In the genomic region with DNA sequence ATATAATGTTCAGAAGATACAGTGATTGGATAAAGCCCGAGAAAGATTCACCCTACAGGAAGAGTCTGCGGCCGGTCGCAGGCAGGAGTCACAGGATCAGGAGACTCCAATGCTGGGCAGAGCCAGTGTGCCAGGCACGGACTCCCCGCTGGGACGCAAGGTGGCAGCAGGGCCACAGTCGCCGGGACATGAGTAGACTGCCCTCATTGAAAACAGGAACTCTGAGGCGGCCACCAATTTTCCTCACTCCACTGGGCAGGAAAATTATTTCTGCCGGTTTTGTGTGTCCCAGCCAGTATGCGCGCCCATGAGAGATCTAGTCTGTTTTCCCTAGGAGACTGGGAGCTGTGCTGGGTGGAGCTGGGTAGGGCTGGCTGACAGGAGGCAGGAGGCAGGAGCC, we compare ENCODE assay signal across 16 mouse cellular contexts. TPM values are rescaled to one million over a fixed set of nuclear protein-coding genes. Genes with fewer than 3 reads are reported as not detected.
DNase-seq lines count a peak whose midpoint lies in the region; ATAC-seq and TF ChIP-seq lines count a peak whose summit lies in the region.
"Had no signal": no experiment of that assay in that cellular context is flagged by ENCODE, and none has a peak within 500 bp of the region (broad histone marks: within the 10 kb centered on the region; RNA-seq: fewer than 3 reads in every experiment).

No protein-coding gene starts in this region.

- H3K4me3 ChIP-seq in lung, adult 2 months (replicated peaks; ENCODE audit: extremely low read depth, low read depth, low read length) = no peak overlapping the region
- peak overlapping the region; percentile 37; the same call in 1 of the 2 replicates for H3K4me3 ChIP-seq in spleen, adult 2 months (ENCODE audit: extremely low read depth, insufficient read depth, insufficient read length)
- H3K4me3 ChIP-seq: embryonic facial prominence, embryonic 13.5 days; hindbrain, embryonic 15.5 days had no signal

- no peak for TF ChIP-seq POLR2A in lung, adult 2 months (IDR thresholded peaks at IDR 0.05; ENCODE audit: borderline replicate concordance, extremely low read depth, low read depth, low read length)
- no peak for TF ChIP-seq POLR2A in spleen, adult 2 months (IDR thresholded peaks at IDR 0.05; ENCODE audit: low read depth, low read length)

- peak overlapping the region; percentile 95 for H3K27ac ChIP-seq in spleen, adult 2 months (ENCODE audit: insufficient read depth, low read length)
- H3K27ac ChIP-seq: embryonic facial prominence, embryonic 13.5 days; hindbrain, embryonic 15.5 days; stomach, postnatal 0 days had no signal

- no peaks in the 10 kb centered on the region for H3K36me3 ChIP-seq in spleen, adult 2 months (ENCODE audit: control insufficient read depth, insufficient read depth, low read length)
- H3K36me3 ChIP-seq: embryonic facial prominence, embryonic 13.5 days; hindbrain, embryonic 15.5 days had no signal

- TF ChIP-seq CTCF in lung, adult 2 months (IDR thresholded peaks at IDR 0.05; ENCODE audit: insufficient read depth, low read length) = no peak
- TF ChIP-seq CTCF in spleen, adult 2 months (IDR thresholded peaks at IDR 0.05; ENCODE audit: extremely low read depth, insufficient read depth, insufficient read length, insufficient replicate concordance) = peak; percentile 64; the same call in 1 of the 2 replicates

- no peaks in the 10 kb centered on the region for H3K27me3 ChIP-seq in spleen, adult 2 months (ENCODE audit: control insufficient read depth, insufficient read depth, low read length)
- H3K27me3 ChIP-seq: hindbrain, embryonic 15.5 days had no signal

- ATAC-seq in hematopoietic stem cell, adult 5-6 weeks (replicated peaks in 1 of 2; ENCODE audit: insufficient read depth in 1 of 2, low FRiP score in 2 of 2, low TSS enrichment in 1 of 2, low read depth in 1 of 2, poor library complexity in 2 of 2, severe bottlenecking in 2 of 2) = peak; percentile 51 to 62
- ATAC-seq: forebrain, embryonic 16.5 days had no signal

- DNase-seq in lung, postnatal 4 days = peak; percentile 15 to 21
- no peak for DNase-seq in lung, adult 2 months
- DNase-seq in cerebellum, adult 18-20 months = peak; percentile 79 to 84
- peak; percentile 47 to 82 for DNase-seq in spleen, adult 2 months (ENCODE audit: low read depth in 1 of 2, low spot score in 2 of 2)
- DNase-seq in gastrocnemius, adult 8-10 months (ENCODE audit: low spot score in 2 of 2) = no peak
- DNase-seq in right cerebral cortex, adult 18-20 months = no peak
- DNase-seq in right cerebral cortex, postnatal 4 days = no peak
- DNase-seq: heart, adult 18-20 months; layer of hippocampus, postnatal 36 days had no signal

- no peaks in the 10 kb centered on the region for H3K4me1 ChIP-seq in lung, adult 2 months (ENCODE audit: control insufficient read depth, insufficient read depth, low read length)
- H3K4me1 ChIP-seq in spleen, adult 2 months (ENCODE audit: control insufficient read depth, insufficient read depth, insufficient read length) = peaks cover 35% of the 10 kb centered on the region; the same call in 1 of the 2 replicates

- WGBS in lung, adult 2 months = 84% methylated on average over 13 of the region's 13 CpGs
- 42% methylated on average over 13 of the region's 13 CpGs for WGBS in spleen, adult 2 months

RNA-seq across cellular contexts. Expression of gene Begain, which starts 3.2 kb away (rescaled TPM):
- 7.1 and 8.3 TPM in 2 replicates for polyA plus RNA-seq in lung, adult 2 months (2012; rRNA removed)
- 0.63 and 0.89 TPM in 2 replicates for total RNA-seq in hematopoietic stem cell, adult 5-6 weeks (2017)
- 3.1 and 4.8 TPM in 2 replicates for polyA plus RNA-seq in spleen, adult 2 months (2012; rRNA removed)
- total RNA-seq in gastrocnemius, adult 8-10 months (2022) = under 1 TPM in 2 of 4 experiments, not detected in 2; 0.13 to 0.31 TPM
- total RNA-seq: liver, adult 2 months; megakaryocyte, adult 5-6 weeks had no signal
- polyA plus RNA-seq: liver, adult 2 months had no signal

Comparison
In these comparisons a context has a peak if more than half of its experiments do, and no peak if none do; other contexts are left out.
1. DNase-seq: peak in lung, postnatal 4 days (2 of 2), cerebellum, adult 18-20 months (2 of 2) and spleen, adult 2 months (2 of 2); none in lung, adult 2 months (single experiment), gastrocnemius, adult 8-10 months (0 of 2), right cerebral cortex, adult 18-20 months (single experiment) and right cerebral cortex, postnatal 4 days (single experiment).